Mouse (Mus musculus) spleen, adult 2 months (tissue): ENCODE measurements around the gene Pwwp2b. TPM values are rescaled to one million over a fixed set of nuclear protein-coding genes. Genes with fewer than 3 reads are reported as not detected.

ENCODE experiments used
- DNase-seq, 2 experiments: peaks; one replicate each; pipeline versions ENCODE4 v3.0.0 to v3.0.0-alpha.2; 2012 to 2021; ENCODE audit warnings: low spot score in 2 of 2, low read depth in 1 of 2
- H3K27ac ChIP-seq: fragments of 200-500 bp; 2 replicates; pipeline ENCODE4 v1.5.1; 2012; ENCODE audit warnings: low read length, inconsistent platforms; ENCODE audit not compliant: insufficient read depth
- H3K27me3 ChIP-seq: fragments of 200-500 bp; 2 replicates; pipeline ENCODE4 v1.6.1; 2012; ENCODE audit warnings: mild to moderate bottlenecking, moderate library complexity, low read length, inconsistent platforms; ENCODE audit not compliant: control insufficient read depth, insufficient read depth
- H3K36me3 ChIP-seq: fragments of 200-500 bp; 2 replicates; pipeline ENCODE4 v1.6.1; 2012; ENCODE audit warnings: mild to moderate bottlenecking, low read length, inconsistent platforms; ENCODE audit not compliant: control insufficient read depth, insufficient read depth
- H3K4me1 ChIP-seq: fragments of 200-500 bp; 2 replicates; pipeline ENCODE4 v1.6.1; 2011; ENCODE audit warnings: inconsistent platforms; ENCODE audit not compliant: control insufficient read depth, insufficient read depth, insufficient read length
- H3K4me3 ChIP-seq: fragments of 200-500 bp; 2 replicates; pipeline ENCODE4 v1.5.1; 2011; ENCODE audit warnings: mild to moderate bottlenecking, inconsistent platforms; ENCODE audit not compliant: insufficient read depth, insufficient read length; ENCODE audit errors: extremely low read depth
- CTCF ChIP-seq: fragments of 200-500 bp; IDR thresholded peaks from 2 replicates; pipeline ENCODE4 v1.5.1; 2011; ENCODE audit warnings: mild to moderate bottlenecking, inconsistent platforms; ENCODE audit not compliant: insufficient read depth, insufficient read length, insufficient replicate concordance; ENCODE audit errors: extremely low read depth
- POLR2A ChIP-seq: fragments of 200-500 bp; IDR thresholded peaks from 2 replicates; pipeline ENCODE4 v1.6.1; 2011; ENCODE audit warnings: low read depth, low read length, inconsistent platforms
- WGBS: fragments of 180-500 bp; shearing (Covaris S2); methylation state at CpG from one replicate; pipeline ENCODE4 v1.1.7; 2018; 5-methylcytosine and 5-hydroxymethylcytosine counted together
- polyA plus RNA-seq: library from polyadenylated mRNA; depleted of rRNA; stranded (reverse); fragments of >200 nt; gene quantifications from 2 replicates; pipeline ENCODE4 v1.2.3, GENCODE M21; 2012

Gene Pwwp2b
- polyA plus RNA-seq, 1 experiment = 6.4 TPM

GRCm38 (mm10) chr7:139271871-139272270, 23.6 kb downstream of the Pwwp2b start:
- Histone ChIP-seq H3K4me3 (no peak overlapping the region), H3K27ac (no peak overlapping the region), H3K36me3 (no peaks in the 10 kb centered on the region), H3K27me3 (no peaks in the 10 kb centered on the region), H3K4me1 (peaks cover 5% of the 10 kb centered on the region; the same call in 1 of the 2 replicates)
- WGBS = 90% methylated on average over 5 of the region's 5 CpGs
- TF ChIP-seq CTCF (no peak), POLR2A (no peak)
- DNase-seq = no peak

GRCm38 (mm10) chr7:139272639-139273396, 24.5 kb downstream of the Pwwp2b start:
- no peak for DNase-seq
- TF ChIP-seq POLR2A (no peak), CTCF (no peak)
- no peak overlapping the region for H3K4me3 ChIP-seq
- peaks cover 5% of the 10 kb centered on the region; the same call in 1 of the 2 replicates for H3K4me1 ChIP-seq
- H3K27me3 ChIP-seq = no peaks in the 10 kb centered on the region
- no peaks in the 10 kb centered on the region for H3K36me3 ChIP-seq
- H3K27ac ChIP-seq = peak overlapping the region; percentile 46
- 12% methylated on average over 1 of the region's 1 CpGs for WGBS

- H3K4me3 ChIP-seq = no peak overlapping the region
- H3K36me3 ChIP-seq = no peaks in the 10 kb centered on the region
- no peak for TF ChIP-seq CTCF
- TF ChIP-seq POLR2A = no peak
- DNase-seq = no peak
- peaks cover 5% of the 10 kb centered on the region; the same call in 1 of the 2 replicates for H3K4me1 ChIP-seq
- no peaks in the 10 kb centered on the region for H3K27me3 ChIP-seq
- H3K27ac ChIP-seq = peak overlapping the region; percentile 46
- WGBS = 14% methylated on average over 2 of the region's 2 CpGs
Measured at GRCm38 (mm10) chr7:139273397-139273719, 25.1 kb downstream of the Pwwp2b start.

GRCm38 (mm10) chr7:139275586-139275985, 27.3 kb downstream of the Pwwp2b start:
- H3K4me3 ChIP-seq = no peak overlapping the region
- TF ChIP-seq CTCF = no peak
- no peak for TF ChIP-seq POLR2A
- H3K4me1 ChIP-seq = peaks cover 5% of the 10 kb centered on the region; the same call in 1 of the 2 replicates
- WGBS = 81% methylated on average over 10 of the region's 10 CpGs
- no peaks in the 10 kb centered on the region for H3K27me3 ChIP-seq
- DNase-seq = no peak
- no peaks in the 10 kb centered on the region for H3K36me3 ChIP-seq
- H3K27ac ChIP-seq = no peak overlapping the region

GRCm38 (mm10) chr7:139276150-139276549, 27.9 kb downstream of the Pwwp2b start:
- no peaks in the 10 kb centered on the region for H3K36me3 ChIP-seq
- H3K27me3 ChIP-seq = no peaks in the 10 kb centered on the region
- no peak for TF ChIP-seq POLR2A
- no peak for TF ChIP-seq CTCF
- DNase-seq = no peak
- H3K4me1 ChIP-seq = peaks cover 5% of the 10 kb centered on the region; the same call in 1 of the 2 replicates
- H3K4me3 ChIP-seq = no peak overlapping the region
- H3K27ac ChIP-seq = no peak overlapping the region
- WGBS = 92% methylated on average over 10 of the region's 10 CpGs

GRCm38 (mm10) chr7:139277536-139277935, 29.3 kb downstream of the Pwwp2b start:
- Histone ChIP-seq H3K36me3 (no peaks in the 10 kb centered on the region), H3K4me1 (peaks cover 5% of the 10 kb centered on the region; the same call in 1 of the 2 replicates), H3K27me3 (no peaks in the 10 kb centered on the region), H3K27ac (no peak overlapping the region), H3K4me3 (no peak overlapping the region)
- 91% methylated on average over 7 of the region's 7 CpGs for WGBS
- TF ChIP-seq POLR2A (no peak), CTCF (no peak)
- no peak for DNase-seq

GRCm38 (mm10) chr7:139279571-139279970, 31.3 kb downstream of the Pwwp2b start:
- H3K27me3 ChIP-seq = no peaks in the 10 kb centered on the region
- 82% methylated on average over 5 of the region's 5 CpGs for WGBS
- TF ChIP-seq POLR2A (no peak), CTCF (no peak)
- DNase-seq = no peak
- no peak overlapping the region for H3K27ac ChIP-seq
- no peaks in the 10 kb centered on the region for H3K4me1 ChIP-seq
- no peak overlapping the region for H3K4me3 ChIP-seq
- no peaks in the 10 kb centered on the region for H3K36me3 ChIP-seq
